Mouse (Mus musculus): Measurements from ENCODE around the gene Ubr4.
A peak's percentile ranks its signal among the peaks of the same experiment; 100 is the strongest.

The Ubr4 gene

GRCm38 (mm10) chr4:139351931-139352711 is at the start of gene Ubr4, which contains the start of the genes Mrto4 and Emc1:
Gene Ubr4, plus strand, starts transcription at chr4:139352609.
Gene Mrto4, minus strand, starts transcription at chr4:139352576.
Gene Emc1, plus strand, starts transcription at chr4:139352587.
- peak; percentile 82 for DNase-seq

GRCm38 (mm10) chr4:139305521-139305920 is 46.9 kb upstream of the Ubr4 start:
- no peak for DNase-seq

GRCm38 (mm10) chr4:139307916-139308315 is 44.5 kb upstream of the Ubr4 start:
- no peak for DNase-seq

- no peak for DNase-seq
Observed at GRCm38 (mm10) chr4:139309651-139310050, 42.8 kb upstream of the Ubr4 start.

GRCm38 (mm10) chr4:139310171-139310898 is 42.1 kb upstream of the Ubr4 start, which contains the start of the genes Pqlc2 and Akr7a5:
Gene Pqlc2, minus strand, starts transcription at chr4:139310708.
Gene Akr7a5, plus strand, starts transcription at chr4:139310744.
- DNase-seq, result peak; percentile 98

GRCm38 (mm10) chr4:139310899-139311701 is 41.3 kb upstream of the Ubr4 start:
- DNase-seq, result no peak

- no peak for DNase-seq
Observed at GRCm38 (mm10) chr4:139311707-139312106, 40.7 kb upstream of the Ubr4 start.

DNA sequence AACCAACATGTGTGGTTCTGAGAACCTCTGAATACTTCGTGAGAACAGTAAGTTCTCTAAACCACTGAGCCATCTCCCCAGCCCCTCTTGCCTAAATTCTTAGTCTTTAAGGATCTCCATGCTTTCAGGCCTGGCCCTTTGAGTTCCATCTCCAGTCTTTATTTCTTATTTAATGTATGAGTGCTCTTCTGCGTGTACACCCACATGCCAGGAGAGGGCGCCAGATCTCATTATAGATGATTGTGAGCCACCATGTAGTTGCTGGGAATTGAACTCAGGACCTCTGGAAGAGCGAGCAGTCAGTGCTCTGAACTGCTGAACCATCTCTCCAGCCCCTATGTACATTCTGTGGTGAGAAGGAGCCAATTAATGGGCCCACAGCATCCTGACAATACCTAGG is 39.8 kb upstream of the Ubr4 start:
- DNase-seq, result no peak

DNA sequence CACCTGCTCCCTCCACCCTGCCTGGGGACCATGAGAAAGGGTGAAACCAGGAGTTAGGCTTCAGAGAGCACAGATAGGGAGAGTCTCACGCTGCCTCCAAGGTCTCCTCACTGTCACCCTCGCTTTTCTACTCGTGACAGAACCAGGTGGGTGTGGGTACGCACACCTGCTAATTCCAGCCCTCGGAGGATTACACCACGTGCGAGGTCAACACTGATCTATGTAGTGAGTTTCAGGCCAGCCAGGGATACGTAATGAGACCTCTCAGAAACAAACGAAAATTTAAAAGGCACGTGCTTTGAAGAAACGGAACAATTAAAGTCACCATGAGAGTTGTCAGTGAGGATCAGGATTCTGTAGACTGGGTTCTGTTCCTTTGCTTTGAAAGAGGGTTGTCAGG is 34.0 kb upstream of the Ubr4 start:
- DNase-seq, result no peak

- no peak for DNase-seq
Observed at GRCm38 (mm10) chr4:139319740-139320139, 32.7 kb upstream of the Ubr4 start.

DNA sequence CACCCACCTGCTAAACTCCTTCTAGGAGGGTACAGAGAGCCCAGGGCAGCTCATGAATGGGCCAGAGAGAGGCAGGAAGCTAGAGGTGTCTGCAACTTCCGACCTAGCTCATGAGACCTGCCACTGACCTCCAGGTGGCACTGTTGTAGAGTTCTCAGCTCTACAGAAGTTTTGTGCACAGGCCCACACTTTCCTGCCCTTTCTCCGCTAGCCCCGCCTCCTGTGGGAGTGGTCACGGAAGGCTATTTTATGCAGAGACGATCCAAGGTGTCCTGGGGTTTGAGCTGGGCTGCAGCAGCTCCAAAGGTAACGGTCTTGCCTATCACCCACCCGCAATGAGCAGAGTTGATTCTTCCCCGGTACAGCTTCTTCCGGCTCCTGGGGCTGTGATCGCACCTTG is 21.8 kb upstream of the Ubr4 start:
- peak; percentile 31 for DNase-seq

- DNase-seq, result no peak
Observed at GRCm38 (mm10) chr4:139334631-139335295, 17.6 kb upstream of the Ubr4 start.

DNA sequence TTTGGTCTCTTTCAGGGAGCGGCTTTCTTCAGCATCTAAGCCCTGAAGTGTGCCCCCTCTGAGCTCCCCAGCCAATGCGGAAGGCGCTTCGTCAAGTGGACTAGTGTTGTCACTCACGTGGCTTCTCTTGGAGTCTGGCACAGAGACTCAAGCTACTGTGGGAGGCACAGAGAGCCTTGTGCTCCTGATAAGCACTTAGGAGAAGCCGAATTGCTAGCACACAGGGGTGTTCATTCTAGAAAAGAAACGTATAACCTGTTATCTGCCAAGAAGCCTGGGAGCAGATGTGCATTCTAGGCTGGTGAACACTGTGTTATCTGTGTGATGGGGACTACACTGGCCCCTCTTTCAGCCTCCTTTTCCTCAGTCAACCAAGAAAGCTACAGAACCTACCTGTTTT is 16.9 kb upstream of the Ubr4 start:
- no peak for DNase-seq

- DNase-seq, result peak; percentile 78
Observed at GRCm38 (mm10) chr4:139336822-139337483, 15.5 kb upstream of the Ubr4 start.

DNA sequence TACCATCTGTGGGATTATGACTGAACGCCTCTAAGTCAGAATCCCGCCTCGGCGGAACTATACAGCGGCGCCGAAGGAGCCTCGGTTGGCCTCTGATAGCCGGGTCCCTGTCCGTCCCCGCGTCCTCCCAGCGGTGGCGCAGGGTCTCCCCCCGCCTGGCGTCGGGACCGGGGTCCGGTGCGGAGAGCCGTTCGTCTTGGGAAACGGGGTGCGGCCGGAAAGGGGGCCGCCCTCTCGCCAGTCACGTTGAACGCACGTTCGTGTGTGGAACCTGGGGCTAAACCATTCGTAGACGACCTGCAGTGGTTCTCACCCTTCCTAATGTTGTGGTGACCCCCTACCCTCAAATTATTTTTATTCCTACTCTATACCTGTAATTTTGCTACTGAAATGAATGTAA is 14.3 kb upstream of the Ubr4 start:
- DNase-seq, result no peak

DNA sequence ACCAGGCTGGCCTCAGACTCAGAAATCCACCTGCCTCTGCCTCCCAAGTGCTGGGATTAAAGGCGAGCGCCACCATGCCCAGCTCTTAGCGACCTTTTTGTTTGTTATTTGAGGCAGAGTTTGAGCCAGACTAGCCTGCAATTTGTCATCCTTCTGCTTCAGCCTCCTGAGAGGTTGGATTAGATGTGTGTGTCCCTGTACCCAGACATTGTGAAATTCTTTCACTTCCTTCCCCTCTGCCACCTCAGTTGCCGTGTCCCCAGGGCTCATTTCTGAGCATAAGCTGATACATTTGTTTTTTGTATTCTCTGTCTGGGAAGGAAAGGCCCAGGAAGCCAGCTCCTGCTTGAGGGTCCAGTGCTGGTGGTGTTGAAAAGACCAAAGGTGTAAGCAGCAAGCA is 11.6 kb upstream of the Ubr4 start:
- no peak for DNase-seq

GRCm38 (mm10) chr4:139341556-139342233 is 10.7 kb upstream of the Ubr4 start:
- no peak for DNase-seq

- peak; percentile 67 for DNase-seq
Observed at GRCm38 (mm10) chr4:139343718-139344117, 8.7 kb upstream of the Ubr4 start.

DNA sequence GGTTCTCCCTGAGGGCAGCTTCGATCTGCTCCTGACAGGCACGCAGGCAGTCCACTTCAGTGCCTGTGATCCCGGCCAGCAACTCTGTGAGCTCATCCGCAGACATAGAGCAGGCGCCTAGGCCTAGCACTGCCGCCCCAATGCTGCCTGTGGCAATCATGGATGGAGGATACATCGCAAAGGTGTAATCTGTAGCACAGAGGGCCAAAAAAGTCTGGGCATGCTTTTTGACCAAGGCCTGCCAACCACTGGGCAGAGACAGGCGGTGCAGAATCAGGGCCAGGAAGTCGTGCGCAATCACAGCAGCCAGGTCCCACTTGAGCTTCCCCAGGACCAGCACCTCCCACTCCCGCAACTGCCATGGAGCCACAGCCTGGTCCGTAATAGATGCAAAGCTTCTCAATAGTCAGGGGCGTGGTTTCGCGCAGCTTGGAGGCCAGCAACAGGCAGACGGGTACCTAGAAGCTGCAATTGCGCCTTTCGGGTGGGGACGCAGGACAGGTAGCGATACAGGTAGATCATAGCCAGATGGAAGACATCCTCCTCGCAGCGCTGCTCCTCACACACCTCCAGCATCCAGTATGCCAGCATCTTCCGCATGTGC is 6.9 kb upstream of the Ubr4 start:
- DNase-seq, result no peak

- no peak for DNase-seq
Observed at GRCm38 (mm10) chr4:139352832-139353231, 423 bp downstream of the Ubr4 start.

- DNase-seq, result no peak
Observed at GRCm38 (mm10) chr4:139357211-139357610, 4.8 kb downstream of the Ubr4 start.

Data from right cerebral cortex, postnatal 14 days (tissue).